Mouse (Mus musculus) heart, postnatal 36 days (tissue): ENCODE results near the gene Mpig6b. TPM values are rescaled to one million over a fixed set of nuclear protein-coding genes. Genes with fewer than 3 reads are reported as not detected.
A peak's percentile ranks its signal among the peaks of the same experiment; 100 is the strongest.

Experiments used
- DNase-seq, 2 experiments: peaks; one replicate each; pipeline ENCODE4 v3.0.0; 2021 to 2022
- intact Hi-C: fragments of 180-260 bp; cut with DNase I; formaldehyde crosslinking; loops from one replicate; pipeline ENCODE4 v1.15.1; 2025
- total RNA-seq, 2 experiments: library from RNA; stranded (reverse); gene quantifications; 2 replicates each; pipeline ENCODE4 v1.2.3; 2021

Gene Mpig6b
- total RNA-seq, 2 experiments from 2014 or later: 0.42 to 0.49 TPM

- intact Hi-C loops: loop anchor here (2.0 kb wide), 1 partner anchor 68 kb away; no protein-coding TSS in a partner anchor
- DNase-seq: peak; percentile 90 to 98
Measured at GRCm38 (mm10) chr17:35088825-35089644, 23.1 kb upstream of the Mpig6b start, which contains the start of gene Abhd16a. Gene Abhd16a, plus strand, starts transcription at chr17:35089263.

GRCm38 (mm10) chr17:35088151-35088550, 22.2 kb upstream of the Mpig6b start:
- DNase-seq: no peak
- intact Hi-C loops: loop anchor here (2.0 kb wide), 1 partner anchor 67 kb away; no protein-coding TSS in a partner anchor

GRCm38 (mm10) chr17:35085208-35085865, 19.4 kb upstream of the Mpig6b start, which contains the start of gene Ly6g6f:
Gene Ly6g6f, minus strand, starts transcription at chr17:35085610.
- no peak for DNase-seq
- intact Hi-C loops: no loop called here

- intact Hi-C loops: no loop called here
- DNase-seq: no peak
Measured at GRCm38 (mm10) chr17:35083929-35084497, 18.0 kb upstream of the Mpig6b start.

- DNase-seq: no peak
- intact Hi-C loops: no loop called here
Measured at GRCm38 (mm10) chr17:35082841-35083576, 17.0 kb upstream of the Mpig6b start.

GRCm38 (mm10) chr17:35080710-35081109, 14.7 kb upstream of the Mpig6b start:
- intact Hi-C loops: no loop called here
- DNase-seq: no peak

GRCm38 (mm10) chr17:35080248-35080647, 14.3 kb upstream of the Mpig6b start:
- DNase-seq: no peak
- intact Hi-C loops: no loop called here

- peak in 1 of 2 experiments; percentile 20 for DNase-seq
- intact Hi-C loops: no loop called here
Measured at GRCm38 (mm10) chr17:35079778-35080177, 13.8 kb upstream of the Mpig6b start.

GRCm38 (mm10) chr17:35077786-35078233, 11.8 kb upstream of the Mpig6b start, which contains the start of gene Ly6g6d:
Gene Ly6g6d, minus strand, starts transcription at chr17:35078065.
- intact Hi-C loops: loop anchor here (1.0 kb wide), 1 partner anchor 57 kb away; no protein-coding TSS in a partner anchor
- DNase-seq: peak; percentile 55 to 67

GRCm38 (mm10) chr17:35077285-35077684, 11.3 kb upstream of the Mpig6b start:
- DNase-seq: no peak
- intact Hi-C loops: no loop called here

GRCm38 (mm10) chr17:35076507-35077176, 10.7 kb upstream of the Mpig6b start, which contains the start of gene Ly6g6e:
Gene Ly6g6e, plus strand, starts transcription at chr17:35076902.
- DNase-seq: no peak
- intact Hi-C loops: no loop called here

- intact Hi-C loops: no loop called here
- no peak for DNase-seq
Measured at GRCm38 (mm10) chr17:35074097-35074496, 8.1 kb upstream of the Mpig6b start.

- intact Hi-C loops: no loop called here
- DNase-seq: no peak
Measured at GRCm38 (mm10) chr17:35071454-35071853, 5.5 kb upstream of the Mpig6b start.

- intact Hi-C loops: no loop called here
- no peak for DNase-seq
Measured at GRCm38 (mm10) chr17:35070556-35071229, 4.7 kb upstream of the Mpig6b start.

GRCm38 (mm10) chr17:35068213-35068914, 2.4 kb upstream of the Mpig6b start:
- no peak for DNase-seq
- intact Hi-C loops: no loop called here

- peak in 1 of 2 experiments; percentile 43 for DNase-seq
- intact Hi-C loops: no loop called here
Measured at GRCm38 (mm10) chr17:35064951-35065947, 735 bp downstream of the Mpig6b start, which contains the start of gene Ly6g6c. Gene Ly6g6c, plus strand, starts transcription at chr17:35065388.

- DNase-seq: no peak
- intact Hi-C loops: no loop called here
Measured at GRCm38 (mm10) chr17:35064378-35064877, 1.6 kb downstream of the Mpig6b start.
